Mouse (Mus musculus): ENCODE results near the gene Foxj3. TPM values are rescaled to one million over a fixed set of nuclear protein-coding genes. Genes with fewer than 3 reads are reported as not detected.
"Not testable (repeated sequence)": the region's sequence is repeated elsewhere in the genome, so short reads cannot be mapped to it uniquely, and the experiment has no call there.

Foxj3 gene
- polyA plus RNA-seq, 1 experiment from 2014 or later = 29.5 TPM

- 84% methylated on average over 3 of the region's 3 CpGs for WGBS
- no peak overlapping the region for H3K9ac ChIP-seq
Observed at GRCm38 (mm10) chr4:119626876-119627275, 90.1 kb downstream of the Foxj3 start.

GRCm38 (mm10) chr4:119627317-119627716 lies 90.5 kb downstream of the Foxj3 start:
- H3K9me3 ChIP-seq = no peaks in the 10 kb centered on the region
- H3K36me3 ChIP-seq = peaks cover 37% of the 10 kb centered on the region
- H3K4me3 ChIP-seq = no peak overlapping the region
- 77% methylated on average over 4 of the region's 4 CpGs for WGBS
- H3K4me1 ChIP-seq = no peaks in the 10 kb centered on the region
- H3K9ac ChIP-seq = no peak overlapping the region
- H3K27me3 ChIP-seq = no peaks in the 10 kb centered on the region
- no peak overlapping the region for H3K4me2 ChIP-seq (replicated peaks)
- ATAC-seq (ENCODE audit: insufficient number of reproducible peaks, insufficient read depth, low FRiP score, low TSS enrichment) = no peak
- H3K27ac ChIP-seq = no peak overlapping the region

More at GRCm38 (mm10) chr4:119626876-119627275, 90.1 kb downstream of the Foxj3 start:
- Histone ChIP-seq H3K4me3 (no peak overlapping the region), H3K27ac (no peak overlapping the region), H3K4me2 (replicated peaks) (no peak overlapping the region), H3K36me3 (peaks cover 37% of the 10 kb centered on the region), H3K9me3 (no peaks in the 10 kb centered on the region), H3K27me3 (no peaks in the 10 kb centered on the region), H3K4me1 (no peaks in the 10 kb centered on the region)
- no peak for ATAC-seq (ENCODE audit: insufficient number of reproducible peaks, insufficient read depth, low FRiP score, low TSS enrichment)

- H3K9ac ChIP-seq; H3K27ac ChIP-seq; H3K4me2 ChIP-seq (replicated peaks); H3K4me1 ChIP-seq; H3K9me3 ChIP-seq; ATAC-seq (ENCODE audit: insufficient number of reproducible peaks, insufficient read depth, low FRiP score, low TSS enrichment); H3K4me3 ChIP-seq; H3K27me3 ChIP-seq: not testable (repeated sequence)
- H3K36me3 ChIP-seq = peaks cover 33% of the 10 kb centered on the region
- 79% methylated on average over 4 of the region's 4 CpGs for WGBS
Observed at GRCm38 (mm10) chr4:119628363-119628762, 91.6 kb downstream of the Foxj3 start.

- Histone ChIP-seq H3K4me1 (no peaks in the 10 kb centered on the region), H3K36me3 (peaks cover 30% of the 10 kb centered on the region), H3K4me2 (replicated peaks) (no peak overlapping the region), H3K9me3 (no peaks in the 10 kb centered on the region), H3K27me3 (no peaks in the 10 kb centered on the region), H3K4me3 (no peak overlapping the region), H3K27ac (no peak overlapping the region), H3K9ac (no peak overlapping the region)
- 0 out of 2 replicates have a peak, but pooled peaks have one; percentile 53 for ATAC-seq (ENCODE audit: insufficient number of reproducible peaks, insufficient read depth, low FRiP score, low TSS enrichment)
- 58% methylated on average over 11 of the region's 11 CpGs for WGBS
Observed at GRCm38 (mm10) chr4:119631115-119631919, 94.5 kb downstream of the Foxj3 start.

GRCm38 (mm10) chr4:119632721-119633120 lies 95.9 kb downstream of the Foxj3 start:
- Histone ChIP-seq H3K4me2 (replicated peaks) (no peak overlapping the region), H3K4me1 (no peaks in the 10 kb centered on the region), H3K4me3 (no peak overlapping the region), H3K27me3 (no peaks in the 10 kb centered on the region), H3K27ac (no peak overlapping the region), H3K9ac (no peak overlapping the region), H3K36me3 (peaks cover 23% of the 10 kb centered on the region), H3K9me3 (no peaks in the 10 kb centered on the region)
- ATAC-seq (ENCODE audit: insufficient number of reproducible peaks, insufficient read depth, low FRiP score, low TSS enrichment) = no peak
- 70% methylated on average over 7 of the region's 7 CpGs for WGBS

GRCm38 (mm10) chr4:119633342-119633741 lies 96.5 kb downstream of the Foxj3 start:
- Histone ChIP-seq H3K4me1 (no peaks in the 10 kb centered on the region), H3K27me3 (no peaks in the 10 kb centered on the region), H3K27ac (no peak overlapping the region), H3K4me3 (no peak overlapping the region), H3K9me3 (no peaks in the 10 kb centered on the region), H3K9ac (no peak overlapping the region), H3K36me3 (peaks cover 19% of the 10 kb centered on the region), H3K4me2 (replicated peaks) (no peak overlapping the region)
- 65% methylated on average over 7 of the region's 7 CpGs for WGBS
- ATAC-seq (ENCODE audit: insufficient number of reproducible peaks, insufficient read depth, low FRiP score, low TSS enrichment) = no peak

GRCm38 (mm10) chr4:119633948-119634347 lies 97.1 kb downstream of the Foxj3 start:
- no peak overlapping the region for H3K27ac ChIP-seq
- H3K4me3 ChIP-seq = no peak overlapping the region
- no peak for ATAC-seq (ENCODE audit: insufficient number of reproducible peaks, insufficient read depth, low FRiP score, low TSS enrichment)
- H3K4me1 ChIP-seq = no peaks in the 10 kb centered on the region
- no peak overlapping the region for H3K9ac ChIP-seq
- no peak overlapping the region for H3K4me2 ChIP-seq (replicated peaks)
- 93% methylated on average over 3 of the region's 3 CpGs for WGBS
- H3K36me3 ChIP-seq = peaks cover 18% of the 10 kb centered on the region
- H3K27me3 ChIP-seq = no peaks in the 10 kb centered on the region
- H3K9me3 ChIP-seq = no peaks in the 10 kb centered on the region

GRCm38 (mm10) chr4:119634908-119635660 lies 98.3 kb downstream of the Foxj3 start:
- no peaks in the 10 kb centered on the region for H3K27me3 ChIP-seq
- no peak overlapping the region for H3K9ac ChIP-seq
- H3K4me3 ChIP-seq = no peak overlapping the region
- H3K36me3 ChIP-seq = peaks cover 8% of the 10 kb centered on the region
- ATAC-seq (ENCODE audit: insufficient number of reproducible peaks, insufficient read depth, low FRiP score, low TSS enrichment) = no peak
- H3K4me1 ChIP-seq = no peaks in the 10 kb centered on the region
- H3K4me2 ChIP-seq (replicated peaks) = no peak overlapping the region
- no peaks in the 10 kb centered on the region for H3K9me3 ChIP-seq
- WGBS = 72% methylated on average over 6 of the region's 6 CpGs
- H3K27ac ChIP-seq = no peak overlapping the region

- Histone ChIP-seq H3K36me3 (peaks cover 5% of the 10 kb centered on the region; the same call in 1 of the 2 replicates), H3K9ac (no peak overlapping the region; the same call in 1 of the 2 replicates), H3K4me1 (no peaks in the 10 kb centered on the region), H3K27me3 (no peaks in the 10 kb centered on the region), H3K4me2 (replicated peaks) (no peak overlapping the region), H3K4me3 (no peak overlapping the region), H3K27ac (no peak overlapping the region), H3K9me3 (no peaks in the 10 kb centered on the region)
- WGBS = 78% methylated on average over 8 of the region's 8 CpGs
- no peak for ATAC-seq (ENCODE audit: insufficient number of reproducible peaks, insufficient read depth, low FRiP score, low TSS enrichment)
Observed at GRCm38 (mm10) chr4:119635686-119636085, 98.9 kb downstream of the Foxj3 start.

GRCm38 (mm10) chr4:119636731-119637130 lies 99.9 kb downstream of the Foxj3 start:
- Histone ChIP-seq H3K9ac (no peak overlapping the region), H3K27me3 (no peaks in the 10 kb centered on the region), H3K27ac (no peak overlapping the region), H3K4me3 (no peak overlapping the region), H3K9me3 (no peaks in the 10 kb centered on the region), H3K4me2 (replicated peaks) (no peak overlapping the region), H3K4me1 (no peaks in the 10 kb centered on the region), H3K36me3 (0 out of 2 replicates have a peak, but pooled peaks cover 5% of the 10 kb centered on the region)
- ATAC-seq (ENCODE audit: insufficient number of reproducible peaks, insufficient read depth, low FRiP score, low TSS enrichment) = no peak
- 84% methylated on average over 7 of the region's 7 CpGs for WGBS

- no peak for ATAC-seq (ENCODE audit: insufficient number of reproducible peaks, insufficient read depth, low FRiP score, low TSS enrichment)
- WGBS = 67% methylated on average over 4 of the region's 4 CpGs
- H3K4me2 ChIP-seq (replicated peaks) = no peak within 1 kb of the TSS
- 0 out of 2 replicates have a peak, but pooled peaks cover 5% of the 10 kb centered on the region for H3K36me3 ChIP-seq
- no peaks in the 10 kb centered on the region for H3K27me3 ChIP-seq
- H3K9ac ChIP-seq = no peak within 1 kb of the TSS
- no peak within 1 kb of the TSS for H3K27ac ChIP-seq
- H3K4me1 ChIP-seq = no peaks in the 10 kb centered on the region
- no peaks in the 10 kb centered on the region for H3K9me3 ChIP-seq
- H3K4me3 ChIP-seq = no peak within 1 kb of the TSS
Observed at GRCm38 (mm10) chr4:119637176-119637845, 100.5 kb downstream of the Foxj3 start, which contains the start of gene Guca2a. TSS of gene Guca2a (plus strand) at chr4:119637704.

Measured in embryonic facial prominence, embryonic 12.5 days (tissue).